Mouse (Mus musculus): ENCODE results near the gene Adk.

Adk gene

DNA sequence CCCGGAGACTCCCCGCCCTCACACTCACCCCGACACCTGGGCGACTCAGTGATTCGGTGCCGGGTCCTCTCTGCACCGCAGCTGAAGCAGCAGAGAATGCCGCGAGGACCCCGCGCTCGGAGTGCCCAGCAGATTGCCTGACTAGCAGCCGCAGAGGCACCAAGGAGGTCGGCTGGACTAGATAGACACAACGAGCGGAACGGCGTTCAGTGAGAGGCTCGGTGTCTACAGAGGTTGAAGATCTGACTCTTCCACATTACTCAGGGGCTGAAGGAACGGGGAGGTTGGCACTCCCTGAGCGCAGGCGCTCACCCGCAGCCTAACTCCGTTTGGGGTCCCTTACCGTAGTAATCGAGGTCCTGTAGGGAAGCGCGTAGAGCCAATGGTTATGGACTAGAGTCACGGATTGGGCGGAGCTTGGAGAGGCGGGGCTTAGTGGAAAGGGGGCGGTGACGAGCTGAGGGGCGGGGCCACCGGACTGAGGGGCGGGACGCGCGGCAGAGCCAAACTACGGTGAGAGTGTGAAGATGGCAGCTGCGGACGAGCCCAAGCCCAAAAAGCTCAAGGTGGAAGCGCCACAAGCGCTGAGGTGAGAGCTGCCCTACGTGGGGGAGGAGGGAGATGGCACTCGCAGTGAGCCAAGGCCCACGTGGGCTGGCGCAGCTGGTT lies at the start of gene Adk, which contains the start of gene Ap3m1:
TSS of gene Adk (plus strand) at position 463 of the 669 bp plus-strand sequence.
TSS of gene Ap3m1 (minus strand) at position 397 of the 669 bp plus-strand sequence.
- peak; percentile 96 for DNase-seq (ENCODE audit: low read depth, low spot score)

DNA sequence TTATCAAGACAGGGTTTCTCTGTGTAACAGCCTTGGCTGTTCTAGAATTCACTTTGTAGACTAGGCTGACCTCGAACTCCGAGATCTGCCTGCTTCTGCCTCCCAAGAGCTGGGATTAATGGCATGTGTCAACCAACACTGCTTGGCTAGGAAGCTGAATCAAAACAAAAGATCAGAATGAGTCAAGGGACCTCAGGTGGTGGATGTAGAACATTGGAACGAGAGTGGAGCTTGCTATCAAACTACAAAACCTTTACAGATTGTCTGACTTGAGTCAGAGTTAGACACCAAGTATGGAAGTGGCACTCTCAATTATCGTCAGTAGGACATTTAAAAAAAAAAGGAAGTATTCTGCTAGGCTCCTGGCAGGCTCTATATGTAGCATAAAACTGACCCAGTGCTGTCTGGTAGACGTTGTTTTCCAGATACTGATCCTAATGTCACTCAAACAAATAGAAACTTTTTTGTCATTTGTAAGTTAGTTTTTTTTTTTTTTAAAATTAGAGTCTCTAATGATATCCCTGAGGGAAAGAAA lies 38.5 kb upstream of the Adk start:
- no peak for DNase-seq (ENCODE audit: low read depth, low spot score)

DNA sequence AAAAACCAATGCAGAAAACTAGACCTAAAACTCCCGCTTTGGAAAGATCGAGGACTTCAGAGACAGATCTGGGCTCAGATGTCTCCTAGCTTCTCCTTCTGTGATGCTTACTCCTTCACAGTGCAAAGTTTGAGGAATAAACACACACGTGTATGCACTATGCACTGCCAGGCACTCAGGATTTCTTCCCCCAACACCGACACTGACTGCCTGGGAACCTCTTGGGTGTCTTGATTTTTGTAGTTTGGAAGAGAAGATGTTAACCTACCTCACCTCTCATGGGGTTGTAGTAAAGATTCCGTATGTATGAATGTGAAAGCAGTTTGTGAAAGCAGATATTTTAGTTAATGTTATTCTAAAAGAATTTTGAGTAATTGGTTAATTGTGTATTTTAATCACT lies 34.5 kb upstream of the Adk start:
- no peak for DNase-seq (ENCODE audit: low read depth, low spot score)

DNA sequence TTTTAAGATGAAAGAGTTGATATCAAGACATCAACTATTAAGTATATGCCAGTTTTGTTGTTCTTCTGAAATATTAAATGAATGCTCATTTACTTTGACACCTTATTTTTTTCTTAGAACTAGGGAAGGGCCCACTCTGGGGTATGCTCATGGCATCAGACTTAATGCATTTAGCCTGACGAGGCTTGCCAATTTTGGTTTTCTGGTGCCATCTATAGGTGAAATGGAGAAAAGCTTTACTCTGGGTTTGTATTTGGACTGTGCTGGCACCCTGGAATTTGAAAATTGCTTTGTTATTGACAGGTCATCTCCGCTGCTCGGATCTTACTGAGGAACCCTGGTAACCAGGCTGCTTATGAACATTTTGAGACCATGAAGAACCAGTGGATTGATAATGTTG lies 33.4 kb upstream of the Adk start:
- peak; percentile 51 for DNase-seq (ENCODE audit: low read depth, low spot score)

DNA sequence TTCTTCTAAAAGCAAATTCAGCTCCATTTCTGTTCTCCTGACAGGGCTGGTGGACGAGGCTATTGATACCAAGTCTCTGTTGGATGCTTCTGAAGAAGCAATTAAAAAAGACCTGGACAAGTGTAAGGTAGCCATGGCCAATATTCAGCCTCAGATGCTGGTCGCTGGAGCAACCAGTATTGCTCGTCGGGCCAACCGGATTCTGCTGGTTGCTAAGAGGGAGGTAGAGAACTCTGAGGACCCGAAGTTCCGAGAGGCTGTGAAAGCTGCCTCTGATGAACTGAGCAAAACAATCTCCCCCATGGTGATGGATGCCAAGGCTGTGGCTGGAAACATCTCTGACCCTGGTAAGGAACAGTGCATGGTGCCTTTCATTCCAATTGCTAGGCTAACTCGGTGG lies 31.9 kb upstream of the Adk start:
- no peak for DNase-seq (ENCODE audit: low read depth, low spot score)

DNA sequence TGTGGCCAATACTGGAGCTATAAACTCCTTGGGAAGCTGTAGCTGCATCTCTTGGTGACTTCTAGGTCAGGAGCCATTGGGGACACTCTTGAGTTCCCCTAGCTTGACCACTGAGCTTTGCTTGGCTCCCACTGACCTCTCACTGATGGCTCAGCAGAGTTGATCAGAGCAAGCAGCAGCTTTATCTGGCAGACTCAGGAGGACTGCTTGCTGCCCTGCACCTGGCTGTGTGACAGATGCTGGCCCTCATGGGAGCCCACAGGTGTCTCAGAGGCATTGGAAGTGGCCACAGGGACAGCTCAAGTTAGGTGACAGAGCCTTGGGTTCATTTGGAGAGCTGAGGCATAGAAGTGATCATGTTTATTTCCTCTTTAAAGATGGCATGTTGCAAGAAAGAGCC lies 24.8 kb upstream of the Adk start:
- no peak for DNase-seq (ENCODE audit: low read depth, low spot score)

DNA sequence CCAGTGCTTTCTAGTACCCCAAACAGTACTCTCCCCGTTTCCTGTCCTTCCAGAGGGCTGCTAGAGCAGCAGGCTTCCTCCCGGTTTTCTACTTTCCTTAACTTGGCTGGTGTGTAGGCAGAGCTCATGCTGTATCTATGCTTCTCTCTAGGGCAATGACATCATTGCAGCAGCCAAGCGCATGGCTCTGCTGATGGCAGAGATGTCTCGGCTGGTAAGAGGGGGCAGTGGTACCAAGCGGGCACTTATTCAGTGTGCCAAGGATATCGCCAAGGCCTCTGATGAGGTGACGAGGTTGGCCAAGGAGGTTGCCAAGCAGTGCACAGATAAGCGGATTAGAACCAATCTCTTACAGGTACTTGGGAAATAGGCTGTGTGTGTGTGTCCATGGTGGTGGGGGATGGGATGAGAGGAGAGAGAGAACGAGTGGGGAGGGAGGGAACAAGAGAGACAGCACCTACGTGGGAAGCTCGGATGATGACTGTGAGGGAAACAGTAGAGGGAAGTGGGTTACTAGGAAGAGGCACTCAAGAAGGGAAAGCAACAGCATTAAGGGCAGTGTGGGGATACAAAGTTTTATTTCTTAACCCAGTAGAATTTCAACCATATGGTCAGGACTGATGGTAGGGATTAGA lies 23.2 kb upstream of the Adk start:
- no peak for DNase-seq (ENCODE audit: low read depth, low spot score)

DNA sequence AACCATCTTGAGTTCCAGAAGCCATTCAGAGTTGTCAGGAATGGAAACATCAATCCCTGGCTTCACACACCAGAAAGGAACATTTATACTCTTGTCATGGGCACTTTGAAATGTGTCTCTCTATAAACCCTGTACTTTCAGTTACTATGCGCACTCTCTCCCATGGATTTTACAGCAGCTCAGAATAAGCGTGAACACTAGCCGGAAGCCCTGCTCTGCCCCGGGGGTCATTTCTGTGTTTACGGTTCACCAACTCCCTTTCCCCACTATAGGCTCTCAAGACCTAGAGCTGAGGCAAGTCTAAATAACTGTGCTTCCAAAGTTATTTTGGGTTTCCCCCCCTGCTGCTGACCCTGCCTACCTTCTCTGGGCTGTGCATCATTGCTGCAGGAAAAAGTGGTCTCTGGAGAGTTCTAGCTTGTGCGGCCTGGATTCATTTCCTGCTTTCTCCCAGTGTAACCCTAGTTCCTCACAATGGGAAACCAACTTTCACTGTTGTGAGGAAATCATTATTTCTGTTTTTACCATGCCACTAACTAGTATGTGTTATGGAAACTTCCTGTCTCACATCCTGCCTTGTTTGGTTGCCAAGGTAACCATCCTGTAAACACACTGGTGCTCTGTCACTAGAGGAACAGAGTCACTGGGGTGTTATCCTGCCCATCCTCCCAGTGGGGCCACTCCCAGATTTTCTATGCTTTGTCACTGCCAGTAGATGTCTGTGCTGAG lies 20.4 kb upstream of the Adk start:
- peak; percentile 93 for DNase-seq (ENCODE audit: low read depth, low spot score)

DNA sequence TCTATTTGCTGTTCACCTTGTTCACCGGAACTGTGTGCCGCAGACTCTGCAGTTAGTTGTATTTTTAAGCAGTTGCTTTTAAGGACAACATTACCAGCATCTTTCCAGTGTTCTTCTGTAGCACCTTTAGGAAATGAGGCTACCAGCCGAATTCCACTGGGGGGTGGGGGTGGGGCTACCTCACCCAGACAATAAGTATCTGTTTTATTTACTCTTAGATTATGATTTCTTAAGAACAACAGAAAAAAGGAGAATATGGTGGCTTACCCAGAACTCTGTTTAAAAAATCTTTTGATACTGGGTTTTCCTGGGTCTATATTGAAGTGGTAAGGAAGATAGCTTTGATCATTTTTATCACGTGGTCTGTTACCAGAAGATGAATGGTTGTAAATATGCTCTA lies 18.1 kb upstream of the Adk start:
- DNase-seq (ENCODE audit: low read depth, low spot score), result peak; percentile 72

DNA sequence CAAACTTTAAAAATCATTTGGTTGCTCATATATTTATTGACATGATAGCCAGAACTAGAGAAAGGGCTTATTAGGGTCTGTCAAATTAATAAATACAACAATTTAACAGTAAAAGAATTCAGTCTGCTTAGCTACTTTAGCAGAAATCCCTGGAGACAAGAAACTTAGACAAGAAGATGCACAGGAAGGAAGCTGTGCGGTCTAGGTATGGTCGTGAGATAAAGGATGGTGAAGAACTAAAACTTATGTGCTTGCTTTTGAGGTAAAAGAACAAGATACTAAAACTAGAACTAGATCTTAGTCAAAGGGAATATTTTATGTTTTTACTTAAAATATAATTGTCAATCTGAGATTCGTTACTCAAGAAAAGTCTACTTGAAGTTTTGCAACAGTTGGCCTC lies 17.6 kb upstream of the Adk start:
- DNase-seq (ENCODE audit: low read depth, low spot score), result peak; percentile 34

DNA sequence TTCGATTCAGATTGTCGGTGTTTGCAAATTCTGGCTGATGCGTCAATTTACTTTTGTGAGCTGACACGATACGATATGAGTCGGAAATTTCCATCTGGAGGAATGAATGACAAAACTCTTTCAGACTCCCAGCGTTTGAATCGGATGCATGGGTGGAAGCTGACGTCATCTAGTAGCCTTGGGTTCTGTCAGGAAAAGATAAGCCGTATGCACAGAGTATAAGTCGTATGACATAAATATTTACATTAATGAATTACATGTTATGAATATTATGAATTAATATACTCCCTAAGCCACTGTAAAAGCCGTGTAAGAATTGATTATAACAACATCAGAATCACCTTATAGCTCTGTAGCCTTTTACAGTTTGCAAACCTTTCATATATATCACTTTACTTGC lies 13.3 kb upstream of the Adk start:
- DNase-seq (ENCODE audit: low read depth, low spot score), result no peak

DNA sequence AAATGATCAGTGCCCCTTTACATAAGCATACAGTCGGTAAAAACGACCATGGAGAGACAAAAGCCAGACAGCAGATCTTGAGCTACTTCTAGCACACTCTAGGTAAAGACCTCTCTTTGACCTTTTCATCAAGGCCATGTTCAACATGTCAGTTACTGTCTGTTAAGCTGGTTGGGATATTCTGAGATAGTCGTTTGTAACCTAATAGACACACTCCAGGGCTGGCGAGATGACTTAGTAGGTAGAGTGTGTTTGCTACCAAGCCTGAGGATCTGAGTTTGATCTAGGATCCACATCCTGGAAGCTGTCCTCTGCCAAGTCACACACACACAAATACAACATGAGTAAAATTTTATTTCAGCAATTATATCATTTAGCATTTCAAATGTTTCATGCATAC lies 12.8 kb upstream of the Adk start:
- no peak for DNase-seq (ENCODE audit: low read depth, low spot score)

DNA sequence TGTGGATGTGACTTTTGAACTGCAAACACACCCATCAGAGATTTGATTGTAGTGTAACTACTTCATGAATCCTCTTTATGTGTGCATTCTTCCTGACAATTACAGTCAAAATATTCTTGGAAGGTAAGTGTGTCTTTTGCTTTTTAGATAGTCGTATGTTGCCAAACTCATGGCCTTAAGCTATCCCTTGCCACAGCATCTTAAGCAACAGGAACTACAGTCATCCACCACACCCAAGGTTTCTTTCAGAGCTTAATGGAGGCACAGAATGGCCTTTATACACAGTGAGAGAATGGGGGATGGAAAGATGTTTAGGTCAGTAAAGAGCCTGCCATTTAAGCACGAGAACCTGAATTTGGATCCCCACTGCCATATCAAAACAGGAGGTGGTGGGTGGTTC lies 4.5 kb upstream of the Adk start:
- no peak for DNase-seq (ENCODE audit: low read depth, low spot score)

DNA sequence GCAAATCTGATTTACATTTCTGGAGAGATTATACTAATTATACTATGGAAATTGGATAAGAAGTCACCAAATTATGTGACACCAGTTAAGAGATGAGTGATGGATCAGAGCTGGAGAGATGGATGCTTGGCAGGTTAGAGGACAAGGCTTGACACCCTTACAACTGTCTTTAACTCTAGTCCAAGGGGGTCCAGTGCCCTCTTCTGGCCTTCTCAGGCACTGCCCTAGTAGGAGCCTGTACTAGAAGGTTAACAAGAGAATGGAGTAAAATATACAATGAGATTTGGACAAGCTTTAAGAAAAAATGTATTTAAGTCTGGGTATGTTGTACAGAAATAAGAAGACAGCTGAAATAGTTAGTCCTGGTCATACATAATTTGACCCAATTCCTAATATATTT lies 3.5 kb upstream of the Adk start:
- DNase-seq (ENCODE audit: low read depth, low spot score), result peak; percentile 71

DNA sequence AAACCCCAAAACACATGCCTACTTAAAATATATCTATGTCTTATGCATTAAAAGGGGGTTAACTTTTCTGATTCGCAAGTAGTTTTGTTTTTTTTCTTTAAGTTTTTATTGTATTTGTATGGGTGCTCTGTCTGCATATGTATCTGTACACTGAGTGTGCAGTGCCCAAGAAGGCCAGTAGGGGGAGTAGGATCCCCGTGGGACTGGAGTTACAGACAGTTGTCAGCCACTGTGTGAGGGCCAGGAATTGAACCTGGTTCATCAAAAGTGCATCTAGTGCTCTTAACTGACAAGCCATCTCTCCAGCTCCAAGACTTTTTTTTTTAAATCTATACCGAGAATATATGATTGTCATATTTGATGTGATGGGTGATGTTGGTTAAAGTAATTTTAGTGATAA lies 1.6 kb upstream of the Adk start:
- peak; percentile 68 for DNase-seq (ENCODE audit: low read depth, low spot score)

DNA sequence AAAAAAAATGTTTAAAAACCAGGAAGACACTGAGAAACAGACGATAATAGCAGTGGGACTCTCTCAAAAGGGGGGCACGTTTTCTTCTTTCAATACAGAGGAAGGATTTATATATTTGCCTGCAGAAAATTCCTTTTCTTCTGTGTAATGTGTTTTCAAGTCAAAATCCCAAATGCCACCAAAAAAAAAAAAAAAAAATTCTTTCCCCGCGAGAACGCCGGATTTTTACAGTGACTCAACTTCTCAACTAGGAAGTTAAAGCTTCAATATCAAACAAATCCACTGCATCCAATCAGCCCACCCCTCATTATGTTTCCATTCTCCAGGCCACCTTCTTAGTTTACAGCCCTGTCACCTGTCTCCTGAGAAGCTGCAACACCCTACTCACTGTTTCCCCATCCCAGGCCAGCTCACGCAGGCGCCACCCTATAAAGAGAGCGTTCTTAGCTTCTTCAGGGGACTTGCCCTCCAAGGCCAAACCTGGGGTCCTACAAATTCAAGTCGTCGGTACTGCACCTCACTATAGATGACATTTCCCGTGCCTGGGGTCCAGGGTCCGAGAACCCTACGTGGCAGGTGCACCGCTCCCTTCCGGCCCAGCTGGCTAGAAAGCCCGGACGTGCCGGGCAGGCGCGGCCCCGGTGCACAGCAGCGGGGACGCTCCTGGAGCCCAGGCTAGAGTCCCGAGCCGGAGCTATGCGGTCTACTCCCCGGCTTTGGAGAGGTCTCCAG lies 828 bp upstream of the Adk start:
- no peak for DNase-seq (ENCODE audit: low read depth, low spot score)

DNA sequence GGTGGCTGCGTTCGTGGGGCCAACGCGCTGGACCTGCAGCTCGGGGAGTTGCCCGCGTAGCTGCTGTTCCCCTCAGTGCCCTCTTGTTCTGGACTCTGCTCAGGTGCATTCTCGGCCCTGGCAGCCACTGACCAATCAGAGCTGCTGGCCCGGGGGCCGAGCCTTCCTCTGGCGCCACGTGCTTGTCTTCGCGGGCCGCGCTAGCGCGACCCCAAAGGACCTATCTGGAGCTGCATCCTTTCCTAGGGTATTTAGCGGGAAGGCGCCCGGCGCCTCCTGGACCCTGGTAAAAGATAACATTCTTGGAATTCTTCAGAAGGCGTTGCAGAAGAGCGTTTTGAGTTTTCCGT lies 382 bp downstream of the Adk start:
- no peak for DNase-seq (ENCODE audit: low read depth, low spot score)

DNA sequence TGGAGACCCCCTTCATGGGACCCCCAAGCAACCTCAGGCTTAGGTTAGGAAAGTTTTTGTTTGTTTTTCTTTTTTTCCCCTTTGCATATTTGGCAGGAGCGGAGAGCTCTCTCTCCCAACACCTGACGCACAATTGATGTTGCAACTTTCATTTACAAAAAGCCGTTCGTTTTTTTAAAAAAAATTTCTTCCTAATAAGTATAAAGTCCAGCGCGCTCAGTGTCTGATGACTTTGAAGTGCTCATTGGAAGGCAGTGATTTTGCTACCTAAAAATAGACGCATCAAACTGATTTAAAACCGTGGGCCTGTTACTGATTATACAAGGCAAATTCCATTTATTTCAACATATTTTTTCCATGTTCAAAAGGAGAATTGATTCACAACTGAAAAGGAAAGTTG lies 777 bp downstream of the Adk start:
- DNase-seq (ENCODE audit: low read depth, low spot score), result no peak

DNA sequence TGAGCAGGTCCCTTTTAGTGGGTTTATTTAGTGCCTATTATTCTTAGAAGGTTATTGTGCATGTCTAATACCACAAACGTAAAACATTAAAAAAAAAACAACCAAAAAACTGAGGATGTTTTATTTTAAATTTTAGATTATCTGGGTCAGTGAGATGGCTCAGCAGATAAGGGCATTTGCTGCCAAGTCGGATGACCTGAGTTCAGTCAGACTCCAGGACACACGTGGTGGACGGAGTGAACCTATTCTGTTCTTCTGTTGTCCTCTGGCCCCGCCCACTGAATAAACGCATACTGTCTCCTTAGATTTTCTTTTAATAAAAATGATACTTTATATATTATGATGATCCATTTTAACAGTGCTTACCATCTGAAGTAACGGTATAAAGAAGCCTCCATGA lies 1.2 kb downstream of the Adk start:
- DNase-seq (ENCODE audit: low read depth, low spot score), result no peak

DNA sequence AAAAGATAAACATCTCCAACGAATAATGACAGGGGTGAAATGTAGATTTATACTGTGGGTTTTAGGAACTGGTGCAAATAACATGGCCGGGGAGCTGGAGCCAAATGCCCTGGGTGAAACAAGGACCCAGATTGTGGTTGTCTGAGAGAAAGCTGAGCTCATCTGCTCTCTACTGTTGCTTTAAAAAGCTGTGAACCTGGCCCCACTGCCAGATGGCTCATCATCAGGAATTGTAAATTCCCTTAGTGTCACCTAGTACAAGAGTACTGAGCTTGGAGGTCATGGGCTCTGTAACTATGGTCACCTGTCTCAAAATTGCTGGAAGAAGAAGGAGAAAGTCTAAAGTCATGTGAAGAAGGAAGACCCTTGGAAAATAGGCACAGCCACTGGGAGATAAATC lies 6.6 kb downstream of the Adk start:
- DNase-seq (ENCODE audit: low read depth, low spot score), result no peak

DNA sequence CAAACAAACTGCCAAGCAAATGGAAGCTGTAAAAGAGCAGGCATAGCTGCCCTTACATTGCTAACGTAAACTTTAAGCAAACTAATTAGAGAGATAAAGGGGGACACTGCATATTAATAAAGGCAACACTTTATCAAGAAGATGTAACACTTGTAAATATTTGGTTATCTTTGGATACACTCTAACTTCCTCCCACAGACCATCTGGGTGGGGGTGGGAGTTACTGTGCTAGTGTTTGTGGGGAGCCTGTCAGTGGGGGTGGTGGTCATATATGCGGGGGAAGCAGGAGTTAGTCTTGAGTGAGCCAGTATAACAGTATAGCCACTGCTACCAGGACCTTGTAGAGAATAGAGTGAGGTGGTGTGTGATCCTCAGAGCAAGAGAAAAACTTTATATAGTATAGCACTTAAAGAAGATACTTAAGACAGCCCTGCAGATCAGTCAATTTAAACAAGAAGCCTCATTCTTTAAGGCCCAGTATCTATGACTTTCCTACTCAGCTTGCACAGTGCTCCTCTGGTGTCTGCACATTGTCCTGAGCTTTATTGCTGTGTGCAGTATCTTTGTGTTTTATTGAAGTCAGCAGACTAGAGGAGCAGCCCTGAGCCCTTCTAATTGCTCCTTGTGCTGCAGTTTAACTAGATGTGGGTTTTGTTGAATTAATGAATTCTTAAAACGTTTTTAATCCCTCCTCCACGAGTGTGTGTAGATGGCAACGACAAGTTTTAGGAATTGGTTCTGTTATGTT lies 10.6 kb downstream of the Adk start:
- no peak for DNase-seq (ENCODE audit: low read depth, low spot score)

Data from CD4-positive helper T cell, adult 2 months (primary cell).